Mouse (Mus musculus) neural tube, embryonic 15.5 days (tissue): ENCODE results near the gene Tnfsf11. TPM values are rescaled to one million over a fixed set of nuclear protein-coding genes. Genes with fewer than 3 reads are reported as not detected.

ENCODE experiments used
- ATAC-seq: fragments of 200-750 bp; cut with Nextera tagmentation; 2 replicates; pipeline ENCODE4 v1.8.0; 2017; ENCODE audit warnings: mild to moderate bottlenecking, moderate TSS enrichment, moderate library complexity; ENCODE audit not compliant: low FRiP score
- H3K27ac ChIP-seq: fragments of 300-500 bp; sonication (generic); replicated peaks from 2 replicates; pipeline ENCODE4 v1.5.1; 2015; ENCODE audit warnings: mild to moderate bottlenecking, inconsistent platforms
- H3K27me3 ChIP-seq: fragments of 300-500 bp; sonication (generic); replicated peaks from 2 replicates; pipeline ENCODE4 v1.6.1; 2015; ENCODE audit warnings: inconsistent platforms
- H3K36me3 ChIP-seq: fragments of 300-500 bp; sonication (generic); 2 replicates; pipeline ENCODE4 v1.6.1; 2015; ENCODE audit warnings: inconsistent platforms
- H3K4me1 ChIP-seq: fragments of 300-500 bp; sonication (generic); 2 replicates; pipeline ENCODE4 v1.6.1; 2015; ENCODE audit warnings: inconsistent platforms
- H3K4me2 ChIP-seq: fragments of 300-500 bp; sonication (generic); 2 replicates; pipeline ENCODE4 v1.6.1; 2015; ENCODE audit warnings: inconsistent platforms, mild to moderate bottlenecking, moderate library complexity
- H3K4me3 ChIP-seq: fragments of 300-500 bp; sonication (generic); replicated peaks from 2 replicates; pipeline ENCODE4 v1.5.1; 2015; ENCODE audit warnings: mild to moderate bottlenecking, inconsistent platforms
- H3K9ac ChIP-seq: fragments of 300-500 bp; sonication (generic); replicated peaks from 2 replicates; pipeline ENCODE4 v1.6.1; 2015; ENCODE audit warnings: mild to moderate bottlenecking, inconsistent platforms
- H3K9me3 ChIP-seq: fragments of 300-500 bp; sonication (generic); replicated peaks from 2 replicates; pipeline ENCODE4 v1.6.1; 2016; ENCODE audit warnings: inconsistent platforms
- WGBS: fragments of 180-500 bp; shearing (Covaris S2); methylation state at CpG from one replicate; pipeline ENCODE4 v1.1.7; 2015; ENCODE audit warnings: mixed read lengths; 5-methylcytosine and 5-hydroxymethylcytosine counted together
- polyA plus RNA-seq: library from polyadenylated mRNA; unstranded; fragments of >200 nt; fragmentation: Nextera tagmentation; extraction: Ambion mirVana; gene quantifications from 2 replicates; pipeline ENCODE4 v1.2.1, GENCODE M21; 2015

Tnfsf11 gene
- polyA plus RNA-seq, 1 experiment from 2014 or later: 0.09 TPM

DNA sequence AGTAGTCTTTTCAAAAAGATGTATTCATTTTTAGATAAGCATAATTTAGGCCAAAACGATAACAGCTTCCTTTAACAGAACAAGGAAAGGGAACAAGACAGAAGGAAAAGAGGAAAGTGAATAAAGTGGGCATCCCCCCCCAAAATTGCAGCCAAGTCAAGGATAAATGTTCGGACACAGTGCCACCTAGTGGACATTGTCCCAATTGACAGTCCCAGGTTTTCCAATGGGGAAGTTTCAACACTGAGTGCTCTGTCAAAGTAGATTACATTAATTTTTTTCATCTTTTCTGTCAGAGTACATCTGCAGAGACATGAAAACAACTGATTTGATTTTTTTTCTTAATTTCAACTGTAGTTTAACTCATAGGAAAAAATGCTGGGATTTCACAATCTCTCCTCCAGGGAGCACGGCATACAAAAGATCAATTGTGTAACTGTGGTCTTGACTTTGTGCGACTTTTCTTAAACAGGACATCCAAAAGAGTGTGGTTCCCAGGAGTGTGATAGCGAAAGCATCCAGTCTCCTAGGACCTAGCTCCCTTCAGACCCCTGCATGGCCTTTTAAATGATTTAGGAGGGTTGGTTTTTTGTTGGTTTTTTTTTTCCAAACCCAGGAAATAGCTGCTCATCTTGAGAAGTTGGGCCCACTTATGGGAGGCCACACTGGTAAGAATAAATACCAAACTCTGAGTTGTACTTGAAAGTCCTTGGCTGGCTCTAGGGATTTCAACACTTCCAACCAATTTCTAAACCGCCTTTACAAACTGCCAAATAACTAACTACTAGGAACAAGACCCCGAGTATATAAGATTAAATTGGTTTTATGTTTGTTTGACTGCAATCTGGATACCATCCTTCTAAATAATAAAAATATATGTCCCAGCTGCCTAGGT lies 19.7 kb downstream of the Tnfsf11 start:
- Histone ChIP-seq H3K27ac (no peak overlapping the region), H3K4me2 (no peak overlapping the region), H3K27me3 (0 out of 2 replicates have a peak, but pooled peaks cover 4% of the 10 kb centered on the region), H3K4me1 (peaks cover 18% of the 10 kb centered on the region), H3K36me3 (no peaks in the 10 kb centered on the region), H3K4me3 (no peak overlapping the region), H3K9ac (no peak overlapping the region), H3K9me3 (no peaks in the 10 kb centered on the region)
- no peak for ATAC-seq
- 25% methylated on average over 7 of the region's 7 CpGs for WGBS

DNA sequence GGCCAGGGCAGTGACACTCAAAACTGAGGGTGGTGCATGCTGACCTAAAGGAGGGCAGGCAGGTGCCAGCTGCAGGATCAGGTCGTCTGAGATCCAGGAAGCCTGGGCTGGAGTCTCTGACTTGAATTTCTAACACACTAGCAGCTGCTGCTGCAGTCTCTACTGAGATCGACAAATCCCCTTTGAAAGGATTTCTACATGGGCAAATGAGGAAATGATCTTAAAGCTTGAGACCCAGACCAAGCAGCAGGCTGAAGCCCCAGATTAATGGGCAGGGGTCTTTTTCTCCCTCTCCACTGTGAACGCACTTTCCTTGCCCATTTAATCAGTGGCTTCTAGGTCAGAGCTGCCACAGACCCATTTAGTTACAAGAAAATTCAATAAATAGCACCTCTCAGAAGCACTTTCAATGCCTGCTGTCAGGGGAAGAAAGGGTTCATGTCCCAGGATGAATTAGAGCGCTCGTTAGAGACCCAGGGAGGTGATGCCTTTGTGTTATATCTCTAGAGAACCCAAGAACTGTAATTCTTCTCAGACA lies 21.8 kb downstream of the Tnfsf11 start:
- no peaks in the 10 kb centered on the region for H3K36me3 ChIP-seq
- H3K27me3 ChIP-seq: 0 out of 2 replicates have a peak, but pooled peaks cover 4% of the 10 kb centered on the region
- no peak overlapping the region for H3K9ac ChIP-seq
- no peak overlapping the region for H3K4me2 ChIP-seq
- no peaks in the 10 kb centered on the region for H3K9me3 ChIP-seq
- 9% methylated on average over 5 of the region's 5 CpGs for WGBS
- peaks cover 24% of the 10 kb centered on the region for H3K4me1 ChIP-seq
- ATAC-seq: no peak
- no peak overlapping the region for H3K27ac ChIP-seq
- H3K4me3 ChIP-seq: no peak overlapping the region

GRCm38 (mm10) chr14:78282490-78282889 lies 25.4 kb downstream of the Tnfsf11 start:
- Histone ChIP-seq H3K9ac (no peak overlapping the region), H3K4me3 (no peak overlapping the region), H3K27ac (no peak overlapping the region), H3K4me1 (peaks cover 12% of the 10 kb centered on the region), H3K9me3 (no peaks in the 10 kb centered on the region), H3K4me2 (no peak overlapping the region), H3K27me3 (no peaks in the 10 kb centered on the region), H3K36me3 (no peaks in the 10 kb centered on the region)
- WGBS: 45% methylated on average over 11 of the region's 11 CpGs
- no peak for ATAC-seq

- no peaks in the 10 kb centered on the region for H3K36me3 ChIP-seq
- peaks cover 16% of the 10 kb centered on the region; the same call in 1 of the 2 replicates for H3K4me1 ChIP-seq
- peak; percentile 35; the same call in 1 of the 2 replicates for ATAC-seq
- H3K4me2 ChIP-seq: peak overlapping the region; percentile 36
- WGBS: 48% methylated on average over 18 of the region's 18 CpGs
- H3K4me3 ChIP-seq: no peak overlapping the region
- no peak overlapping the region for H3K9ac ChIP-seq
- no peaks in the 10 kb centered on the region for H3K9me3 ChIP-seq
- no peaks in the 10 kb centered on the region for H3K27me3 ChIP-seq
- peak overlapping the region; percentile 6 for H3K27ac ChIP-seq
These were observed 31.4 kb downstream of the Tnfsf11 start for GRCm38 (mm10) chr14:78276395-78276930.

GRCm38 (mm10) chr14:78274851-78275250 lies 33.0 kb downstream of the Tnfsf11 start:
- H3K27ac ChIP-seq: no peak overlapping the region
- H3K4me1 ChIP-seq: peaks cover 16% of the 10 kb centered on the region; the same call in 1 of the 2 replicates
- no peak overlapping the region for H3K4me2 ChIP-seq
- H3K4me3 ChIP-seq: no peak overlapping the region
- WGBS: 90% methylated on average over 5 of the region's 5 CpGs
- no peak for ATAC-seq
- no peak overlapping the region for H3K9ac ChIP-seq
- H3K36me3 ChIP-seq: no peaks in the 10 kb centered on the region
- H3K9me3 ChIP-seq: no peaks in the 10 kb centered on the region
- H3K27me3 ChIP-seq: no peaks in the 10 kb centered on the region

- H3K27ac ChIP-seq: no peak overlapping the region
- H3K9ac ChIP-seq: no peak overlapping the region
- no peaks in the 10 kb centered on the region for H3K9me3 ChIP-seq
- 83% methylated on average over 9 of the region's 9 CpGs for WGBS
- no peak overlapping the region for H3K4me2 ChIP-seq
- H3K4me1 ChIP-seq: peaks cover 16% of the 10 kb centered on the region; the same call in 1 of the 2 replicates
- no peak overlapping the region for H3K4me3 ChIP-seq
- no peak for ATAC-seq
- H3K36me3 ChIP-seq: no peaks in the 10 kb centered on the region
- no peaks in the 10 kb centered on the region for H3K27me3 ChIP-seq
These were observed 33.7 kb downstream of the Tnfsf11 start for GRCm38 (mm10) chr14:78274146-78274545.

DNA sequence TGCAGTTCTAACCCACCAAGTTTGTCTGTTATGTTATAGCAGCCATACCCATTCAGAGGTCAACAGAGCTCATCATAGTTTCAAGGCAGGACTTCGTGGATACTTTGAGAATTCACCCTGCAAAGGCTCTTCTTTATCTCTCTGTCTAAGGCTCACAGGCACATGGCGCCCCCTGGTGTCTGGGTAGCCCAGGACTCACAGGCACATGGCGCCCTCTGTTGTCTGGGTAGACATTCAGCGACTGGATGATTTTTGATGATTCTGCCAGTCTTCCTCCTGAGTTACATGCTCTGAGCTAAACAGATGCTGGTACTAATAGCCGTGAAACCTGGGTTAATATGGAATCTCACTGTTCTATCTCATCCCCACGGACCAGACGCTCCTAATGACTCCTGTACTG lies 34.3 kb downstream of the Tnfsf11 start:
- H3K9ac ChIP-seq: no peak overlapping the region
- WGBS: 68% methylated on average over 7 of the region's 7 CpGs
- no peak overlapping the region for H3K4me2 ChIP-seq
- ATAC-seq: no peak
- peaks cover 16% of the 10 kb centered on the region; the same call in 1 of the 2 replicates for H3K4me1 ChIP-seq
- no peaks in the 10 kb centered on the region for H3K27me3 ChIP-seq
- no peak overlapping the region for H3K4me3 ChIP-seq
- H3K27ac ChIP-seq: no peak overlapping the region
- H3K9me3 ChIP-seq: no peaks in the 10 kb centered on the region
- H3K36me3 ChIP-seq: no peaks in the 10 kb centered on the region

- WGBS: 92% methylated on average over 6 of the region's 6 CpGs
- no peak overlapping the region for H3K27ac ChIP-seq
- H3K27me3 ChIP-seq: no peaks in the 10 kb centered on the region
- no peaks in the 10 kb centered on the region for H3K4me1 ChIP-seq
- no peak for ATAC-seq
- no peak overlapping the region for H3K4me2 ChIP-seq
- no peaks in the 10 kb centered on the region for H3K9me3 ChIP-seq
- no peaks in the 10 kb centered on the region for H3K36me3 ChIP-seq
- no peak overlapping the region for H3K9ac ChIP-seq
- no peak overlapping the region for H3K4me3 ChIP-seq
These were observed 43.0 kb downstream of the Tnfsf11 start for GRCm38 (mm10) chr14:78264876-78265275.

- Histone ChIP-seq H3K4me2 (no peak overlapping the region), H3K36me3 (no peaks in the 10 kb centered on the region), H3K4me3 (no peak overlapping the region), H3K9ac (no peak overlapping the region), H3K27ac (no peak overlapping the region), H3K4me1 (no peaks in the 10 kb centered on the region), H3K9me3 (no peaks in the 10 kb centered on the region), H3K27me3 (no peaks in the 10 kb centered on the region)
- no peak for ATAC-seq
- 92% methylated on average over 7 of the region's 7 CpGs for WGBS
These were observed 45.2 kb downstream of the Tnfsf11 start for GRCm38 (mm10) chr14:78262596-78262995.

DNA sequence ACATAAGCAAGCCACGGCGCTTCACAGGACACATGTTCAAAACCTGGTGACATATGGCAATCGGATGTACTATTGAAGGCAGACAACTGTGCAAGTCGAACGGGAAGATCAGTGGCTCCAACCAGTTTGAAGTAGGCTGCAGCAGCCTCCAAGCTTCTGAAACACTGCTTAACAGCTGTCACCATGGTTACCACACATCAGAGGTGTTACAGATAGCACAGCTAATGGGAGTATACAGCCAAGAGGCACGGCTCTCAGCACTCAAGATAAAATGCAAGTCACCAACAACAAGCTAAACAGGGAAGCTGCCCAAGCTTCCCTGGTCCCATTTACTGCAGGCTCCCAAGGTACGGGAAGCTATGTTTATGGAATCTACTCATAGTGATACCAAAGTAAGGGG lies 46.6 kb downstream of the Tnfsf11 start:
- H3K27me3 ChIP-seq: no peaks in the 10 kb centered on the region
- no peak for ATAC-seq
- no peak overlapping the region for H3K9ac ChIP-seq
- H3K4me2 ChIP-seq: no peak overlapping the region
- WGBS: 76% methylated on average over 7 of the region's 7 CpGs
- H3K36me3 ChIP-seq: no peaks in the 10 kb centered on the region
- no peak overlapping the region for H3K27ac ChIP-seq
- no peaks in the 10 kb centered on the region for H3K9me3 ChIP-seq
- H3K4me1 ChIP-seq: no peaks in the 10 kb centered on the region
- H3K4me3 ChIP-seq: no peak overlapping the region

GRCm38 (mm10) chr14:78254017-78254416 lies 53.8 kb downstream of the Tnfsf11 start:
- Histone ChIP-seq H3K4me1 (no peaks in the 10 kb centered on the region), H3K27me3 (no peaks in the 10 kb centered on the region), H3K27ac (no peak overlapping the region), H3K9ac (no peak overlapping the region), H3K36me3 (no peaks in the 10 kb centered on the region), H3K9me3 (no peaks in the 10 kb centered on the region), H3K4me2 (no peak overlapping the region), H3K4me3 (no peak overlapping the region)
- ATAC-seq: no peak
- WGBS: 92% methylated on average over 7 of the region's 7 CpGs

DNA sequence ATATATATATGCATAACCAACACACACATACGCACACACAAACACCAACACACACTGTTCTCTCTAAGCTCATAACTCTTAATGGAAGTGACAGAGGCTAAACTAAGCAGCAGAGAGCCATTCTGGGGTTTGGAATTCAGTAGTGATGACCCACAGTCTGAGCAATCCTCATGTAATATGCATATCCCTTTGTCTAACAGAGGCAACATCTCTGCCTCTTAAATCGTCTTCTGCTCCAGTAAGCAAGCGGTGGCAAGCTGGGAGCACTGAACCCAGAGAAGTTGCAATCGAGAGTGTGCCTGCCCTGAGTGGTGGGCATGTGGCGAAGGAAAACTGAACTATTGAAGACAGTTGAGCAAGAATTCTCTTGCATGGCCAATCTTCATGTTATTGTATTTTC lies 61.2 kb downstream of the Tnfsf11 start:
- ATAC-seq: no peak
- H3K4me2 ChIP-seq: no peak overlapping the region

More for the DNA sequence above, 61.2 kb downstream of the Tnfsf11 start:
- H3K36me3 ChIP-seq: no peaks in the 10 kb centered on the region
- H3K4me3 ChIP-seq: no peak overlapping the region
- no peaks in the 10 kb centered on the region for H3K9me3 ChIP-seq
- 56% methylated on average over 5 of the region's 5 CpGs for WGBS
- H3K9ac ChIP-seq: no peak overlapping the region
- H3K27me3 ChIP-seq: no peaks in the 10 kb centered on the region
- H3K27ac ChIP-seq: no peak overlapping the region
- no peaks in the 10 kb centered on the region for H3K4me1 ChIP-seq
